8 mouse cellular contexts compared by ENCODE assay signal in genomic region chr7:44996672-44997071, GRCm38 (mm10). TPM values are rescaled to one million over a fixed set of nuclear protein-coding genes. Genes with fewer than 3 reads are reported as not detected.
DNase-seq lines count a peak whose midpoint lies in the region; ATAC-seq and TF ChIP-seq lines count a peak whose summit lies in the region.

No protein-coding gene starts in this region.

- TF ChIP-seq RAD21 in MEL (IDR thresholded peaks at IDR 0.05; ENCODE audit: low read depth, low read length) = no peak

- H3K4me2 ChIP-seq in heart, embryonic 15.5 days = peak overlapping the region; percentile 91
- H3K4me2 ChIP-seq in heart, postnatal 0 days (ENCODE audit: low read depth, low read length) = peak overlapping the region; percentile 82

- peaks cover 45% of the 10 kb centered on the region for H3K4me1 ChIP-seq in heart, embryonic 15.5 days (replicated peaks)
- no peaks in the 10 kb centered on the region for H3K4me1 ChIP-seq in MEL (ENCODE audit: control insufficient read depth in 1 of 2, insufficient read depth in 2 of 2, low read length in 2 of 2)
- peaks cover 17% of the 10 kb centered on the region for H3K4me1 ChIP-seq in heart, postnatal 0 days (ENCODE audit: control insufficient read depth, insufficient read depth)

- peak overlapping the region; percentile 76 for H3K4me3 ChIP-seq in heart, embryonic 15.5 days
- H3K4me3 ChIP-seq in MEL (ENCODE audit: control insufficient read depth in 1 of 2, insufficient read depth in 1 of 2, low read depth in 2 of 2, low read length in 2 of 2) (peak overlapping the region; percentile 64 to 79), macrophage (ENCODE audit: inconsistent target) (peak overlapping the region; percentile 93)
- peak overlapping the region; percentile 75 for H3K4me3 ChIP-seq in heart, postnatal 0 days (ENCODE audit: low read depth, low read length)

- no peaks in the 10 kb centered on the region for H3K9me3 ChIP-seq in heart, embryonic 15.5 days (replicated peaks)
- no peaks in the 10 kb centered on the region for H3K9me3 ChIP-seq in MEL (replicated peaks; ENCODE audit: insufficient read depth, low read length)
- H3K9me3 ChIP-seq in heart, postnatal 0 days (replicated peaks; ENCODE audit: control insufficient read depth, low read length) = no peaks in the 10 kb centered on the region

- peak overlapping the region; percentile 79 for H3K9ac ChIP-seq in heart, embryonic 15.5 days
- H3K9ac ChIP-seq in MEL (ENCODE audit: control insufficient read depth, low read depth, low read length, poor library complexity, severe bottlenecking) = peak overlapping the region; percentile 87
- peak overlapping the region; percentile 78 for H3K9ac ChIP-seq in heart, postnatal 0 days (replicated peaks; ENCODE audit: low read depth, low read length)

- no peak for TF ChIP-seq CTCF in MEL (IDR thresholded peaks at IDR 0.05 in 2 of 3, conservative IDR thresholded peaks at IDR 0.05 in 1 of 3; ENCODE audit: control insufficient read depth in 1 of 3, insufficient read depth in 1 of 3, low read depth in 2 of 3, low read length in 3 of 3, poor library complexity in 1 of 3, severe bottlenecking in 1 of 3)
- no peak for TF ChIP-seq CTCF in heart, postnatal 0 days (IDR thresholded peaks at IDR 0.05; ENCODE audit: low read depth)

- DNase-seq in heart, adult 8-10 months (ENCODE audit: low spot score) = no peak
- no peak for DNase-seq in MEL (ENCODE audit: low read depth, low spot score)
- DNase-seq in heart, postnatal 0 days (ENCODE audit: low spot score) = no peak
- DNase-seq in embryo, embryonic 11 days = no peak
- no peak for DNase-seq in cerebellum, adult 11-12 months
- no peak for DNase-seq in right cerebral cortex, postnatal 14 days

- H3K27ac ChIP-seq in heart, embryonic 15.5 days = peak overlapping the region; percentile 90
- H3K27ac ChIP-seq in MEL (ENCODE audit: control insufficient read depth, low read depth, low read length) = peak overlapping the region; percentile 46
- H3K27ac ChIP-seq in heart, postnatal 0 days (ENCODE audit: low read depth) = peak overlapping the region; percentile 83; the same call in 1 of the 2 replicates
- peak overlapping the region; percentile 84 for H3K27ac ChIP-seq in macrophage

- no peak for TF ChIP-seq POLR2A in MEL (IDR thresholded peaks at IDR 0.05; ENCODE audit: control insufficient read depth in 1 of 2, insufficient read depth in 1 of 2, low read depth in 1 of 2, low read length in 2 of 2, poor library complexity in 1 of 2)

- no peak for TF ChIP-seq EP300 in MEL (IDR thresholded peaks at IDR 0.05; ENCODE audit: low read depth in 1 of 2, low read length in 2 of 2)
- no peak for TF ChIP-seq EP300 in heart, postnatal 0 days (IDR thresholded peaks at IDR 0.05; ENCODE audit: low read depth)

- H3K36me3 ChIP-seq in heart, embryonic 15.5 days = peaks cover 45% of the 10 kb centered on the region
- H3K36me3 ChIP-seq in MEL (ENCODE audit: control insufficient read depth in 1 of 2, insufficient read depth in 2 of 2, low read length in 2 of 2) (peaks cover 0 to 9% of the 10 kb centered on the region in 2 experiments; a peak in 1 of 4 replicates), macrophage (ENCODE audit: inconsistent target) (peaks cover 33% of the 10 kb centered on the region)
- peaks cover 49% of the 10 kb centered on the region for H3K36me3 ChIP-seq in heart, postnatal 0 days (replicated peaks; ENCODE audit: control insufficient read depth, insufficient read depth, low read length)

- H3K27me3 ChIP-seq in heart, embryonic 15.5 days = no peaks in the 10 kb centered on the region
- H3K27me3 ChIP-seq in MEL (ENCODE audit: control insufficient read depth in 1 of 2, insufficient read depth in 2 of 2, low read length in 2 of 2) = no peaks in the 10 kb centered on the region
- no peaks in the 10 kb centered on the region for H3K27me3 ChIP-seq in heart, postnatal 0 days (ENCODE audit: control insufficient read depth, insufficient read depth, low read length)

- ATAC-seq in heart, embryonic 15.5 days (replicated peaks; ENCODE audit: insufficient number of reproducible peaks, insufficient read depth, low FRiP score, low read depth) = no peak
- ATAC-seq in heart, postnatal 0 days (ENCODE audit: insufficient read depth, low read depth) = no peak

- 12% methylated on average over 10 of the region's 10 CpGs for WGBS in heart, embryonic 15.5 days
- WGBS in heart, postnatal 0 days = 15% methylated on average over 10 of the region's 10 CpGs
- 11% methylated on average over 10 of the region's 10 CpGs for WGBS in macrophage (ENCODE audit: missing documents)

- H3K79me2 ChIP-seq in MEL (ENCODE audit: control insufficient read depth, insufficient read depth, low read length, poor library complexity) = peaks cover 22% of the 10 kb centered on the region
- H3K79me2 ChIP-seq in macrophage (ENCODE audit: inconsistent target) = peaks cover 36% of the 10 kb centered on the region

RNA-seq across cellular contexts. Expression of gene Irf3, which starts 0.8 kb away (rescaled TPM):
- 61.6 and 76.7 TPM in 2 replicates for polyA plus RNA-seq in heart, embryonic 15.5 days (2015; fragmentation: Nextera tagmentation; extraction: Ambion mirVana)
- total RNA-seq in heart, adult 8-10 months (2022) = 10 to 100 TPM; 23.2 to 31.9 (median 27.0) TPM
- total RNA-seq in MEL (2012; rRNA removed) = 78.6 and 83.4 TPM in 2 replicates
- polyA plus RNA-seq in MEL (2012; ENCODE audit: insufficient read depth in 1 of 2, insufficient read length in 2 of 2, low read depth in 1 of 2, low replicate concordance in 2 of 2, missing spikeins in 1 of 2) (10 to 100 TPM in 1 of 2 experiments, not detected in 1; 82.1 TPM), macrophage (2018) (30.9 to 55.5 TPM (median 35.0 TPM) in 3 replicates)
- total RNA-seq in heart, postnatal 0 days (2014; rRNA removed; ENCODE audit: low replicate concordance) = 31.7 and 61.1 TPM in 2 replicates
- polyA plus RNA-seq in heart, postnatal 0 days (2015; fragmentation: Nextera tagmentation; extraction: Ambion mirVana) = 44.8 and 51.7 TPM in 2 replicates
- total RNA-seq in macrophage (2018; cell fraction: chromatin; rRNA removed) = 100 to 1,000 TPM; 142 to 546 (median 308) TPM
- total RNA-seq in macrophage (2018; cell fraction: cytosol; rRNA removed) = 10 to 100 TPM; 29.0 to 55.1 (median 41.6) TPM
- 100 to 1,000 TPM in 25 of 26 experiments, 10 to 100 TPM in 1; 96.5 to 497 (median 179) TPM for total RNA-seq in macrophage (2018; cell fraction: nucleus; rRNA removed)

RNA-seq across cellular contexts. Expression of gene Bcl2l12, which starts 1.8 kb away (rescaled TPM):
- polyA plus RNA-seq in heart, embryonic 15.5 days (2015; fragmentation: Nextera tagmentation; extraction: Ambion mirVana) = 34.5 and 35.4 TPM in 2 replicates
- 10 to 100 TPM in 3 of 4 experiments, 1 to 10 TPM in 1; 8.6 to 13.5 (median 11.0) TPM for total RNA-seq in heart, adult 8-10 months (2022)
- 13.4 and 16.6 TPM in 2 replicates for total RNA-seq in MEL (2012; rRNA removed)
- 10 to 100 TPM in 1 of 2 experiments, not detected in 1; 24.6 TPM for polyA plus RNA-seq in MEL (2012; ENCODE audit: insufficient read depth in 1 of 2, insufficient read length in 2 of 2, low read depth in 1 of 2, low replicate concordance in 2 of 2, missing spikeins in 1 of 2)
- total RNA-seq in heart, postnatal 0 days (2014; rRNA removed; ENCODE audit: low replicate concordance) = 20.3 and 22.0 TPM in 2 replicates
- 25.5 and 27.5 TPM in 2 replicates for polyA plus RNA-seq in heart, postnatal 0 days (2015; fragmentation: Nextera tagmentation; extraction: Ambion mirVana)
- 10 to 100 TPM in 16 of 26 experiments, 1 to 10 TPM in 10; 2.8 to 30.8 (median 14.9) TPM for total RNA-seq in macrophage (2018; cell fraction: chromatin; rRNA removed)
- total RNA-seq in macrophage (2018; cell fraction: cytosol; rRNA removed) = 10 to 100 TPM in 20 of 26 experiments, 1 to 10 TPM in 6; 7.3 to 15.4 (median 11.5) TPM
- 10 to 100 TPM in 15 of 26 experiments, 1 to 10 TPM in 11; 1.8 to 31.2 (median 11.8) TPM for total RNA-seq in macrophage (2018; cell fraction: nucleus; rRNA removed)
- 10.9 to 14.5 TPM (median 12.9 TPM) in 3 replicates for polyA plus RNA-seq in macrophage (2018)

RNA-seq across cellular contexts. Expression of gene Prmt1, which starts 10.3 kb away (rescaled TPM):
- 315 and 356 TPM in 2 replicates for polyA plus RNA-seq in heart, embryonic 15.5 days (2015; fragmentation: Nextera tagmentation; extraction: Ambion mirVana)
- total RNA-seq in heart, adult 8-10 months (2022) = 100 to 1,000 TPM in 2 of 4 experiments, 10 to 100 TPM in 2; 88.3 to 107 (median 102) TPM
- 317 and 339 TPM in 2 replicates for total RNA-seq in MEL (2012; rRNA removed)
- polyA plus RNA-seq in MEL (2012; ENCODE audit: insufficient read depth in 1 of 2, insufficient read length in 2 of 2, low read depth in 1 of 2, low replicate concordance in 2 of 2, missing spikeins in 1 of 2) (100 to 1,000 TPM; 254 to 715 TPM), macrophage (2018) (53.7 to 169 TPM (median 55.6 TPM) in 3 replicates)
- 152 and 173 TPM in 2 replicates for total RNA-seq in heart, postnatal 0 days (2014; rRNA removed; ENCODE audit: low replicate concordance)
- 271 and 300 TPM in 2 replicates for polyA plus RNA-seq in heart, postnatal 0 days (2015; fragmentation: Nextera tagmentation; extraction: Ambion mirVana)
- total RNA-seq in macrophage (2018; cell fraction: chromatin; rRNA removed) = 10 to 100 TPM; 16.1 to 61.5 (median 32.8) TPM
- total RNA-seq in macrophage (2018; cell fraction: cytosol; rRNA removed) = 10 to 100 TPM; 31.0 to 52.5 (median 44.9) TPM
- 10 to 100 TPM; 14.0 to 74.6 (median 24.9) TPM for total RNA-seq in macrophage (2018; cell fraction: nucleus; rRNA removed)

RNA-seq across cellular contexts. Expression of gene Scaf1, which starts 19.5 kb away (rescaled TPM):
- 25.1 and 32.5 TPM in 2 replicates for polyA plus RNA-seq in heart, embryonic 15.5 days (2015; fragmentation: Nextera tagmentation; extraction: Ambion mirVana)
- 10 to 100 TPM; 46.8 to 56.2 (median 49.7) TPM for total RNA-seq in heart, adult 8-10 months (2022)
- total RNA-seq in MEL (2012; rRNA removed) = 17.7 and 18.3 TPM in 2 replicates
- polyA plus RNA-seq in MEL (2012; ENCODE audit: insufficient read depth in 1 of 2, insufficient read length in 2 of 2, low read depth in 1 of 2, low replicate concordance in 2 of 2, missing spikeins in 1 of 2) (10 to 100 TPM; 34.4 to 81.5 TPM), macrophage (2018) (32.6 to 36.9 TPM (median 32.9 TPM) in 3 replicates)
- total RNA-seq in heart, postnatal 0 days (2014; rRNA removed; ENCODE audit: low replicate concordance) = 37.8 and 38.9 TPM in 2 replicates
- polyA plus RNA-seq in heart, postnatal 0 days (2015; fragmentation: Nextera tagmentation; extraction: Ambion mirVana) = 15.9 and 17.9 TPM in 2 replicates
- total RNA-seq in macrophage (2018; cell fraction: chromatin; rRNA removed) = 100 to 1,000 TPM in 17 of 26 experiments, 10 to 100 TPM in 9; 58.1 to 193 (median 118) TPM
- total RNA-seq in macrophage (2018; cell fraction: cytosol; rRNA removed) = 10 to 100 TPM; 33.8 to 57.6 (median 44.3) TPM
- total RNA-seq in macrophage (2018; cell fraction: nucleus; rRNA removed) = 100 to 1,000 TPM in 3 of 26 experiments, 10 to 100 TPM in 23; 54.8 to 113 (median 75.3) TPM

RNA-seq across cellular contexts. Expression of gene Rras, which starts 21.1 kb away (rescaled TPM):
- 76.4 and 80.8 TPM in 2 replicates for polyA plus RNA-seq in heart, embryonic 15.5 days (2015; fragmentation: Nextera tagmentation; extraction: Ambion mirVana)
- total RNA-seq in heart, adult 8-10 months (2022) = 10 to 100 TPM; 40.2 to 49.8 (median 44.1) TPM
- total RNA-seq in MEL (2012; rRNA removed) = 4.2 and 5.0 TPM in 2 replicates
- polyA plus RNA-seq in MEL (2012; ENCODE audit: insufficient read depth in 1 of 2, insufficient read length in 2 of 2, low read depth in 1 of 2, low replicate concordance in 2 of 2, missing spikeins in 1 of 2) (10 to 100 TPM in 1 of 2 experiments, not detected in 1; 24.1 TPM), macrophage (2018) (23.5 to 51.8 TPM (median 29.9 TPM) in 3 replicates)
- 38.4 and 62.0 TPM in 2 replicates for total RNA-seq in heart, postnatal 0 days (2014; rRNA removed; ENCODE audit: low replicate concordance)
- polyA plus RNA-seq in heart, postnatal 0 days (2015; fragmentation: Nextera tagmentation; extraction: Ambion mirVana) = 85.7 and 90.0 TPM in 2 replicates
- total RNA-seq in macrophage (2018; cell fraction: chromatin; rRNA removed) = 10 to 100 TPM in 3 of 26 experiments, 1 to 10 TPM in 23; 1.9 to 15.2 (median 5.3) TPM
- 10 to 100 TPM; 32.0 to 64.9 (median 52.1) TPM for total RNA-seq in macrophage (2018; cell fraction: cytosol; rRNA removed)
- 10 to 100 TPM in 24 of 26 experiments, 1 to 10 TPM in 2; 7.1 to 46.1 (median 22.2) TPM for total RNA-seq in macrophage (2018; cell fraction: nucleus; rRNA removed)
